Mouse (Mus musculus): ENCODE results near the gene Tmem9. TPM values are rescaled to one million over a fixed set of nuclear protein-coding genes. Genes with fewer than 3 reads are reported as not detected.

The Tmem9 gene
- 127 TPM for polyA plus RNA-seq (2012; fragmentation: generic; extraction: Trizol)

DNA sequence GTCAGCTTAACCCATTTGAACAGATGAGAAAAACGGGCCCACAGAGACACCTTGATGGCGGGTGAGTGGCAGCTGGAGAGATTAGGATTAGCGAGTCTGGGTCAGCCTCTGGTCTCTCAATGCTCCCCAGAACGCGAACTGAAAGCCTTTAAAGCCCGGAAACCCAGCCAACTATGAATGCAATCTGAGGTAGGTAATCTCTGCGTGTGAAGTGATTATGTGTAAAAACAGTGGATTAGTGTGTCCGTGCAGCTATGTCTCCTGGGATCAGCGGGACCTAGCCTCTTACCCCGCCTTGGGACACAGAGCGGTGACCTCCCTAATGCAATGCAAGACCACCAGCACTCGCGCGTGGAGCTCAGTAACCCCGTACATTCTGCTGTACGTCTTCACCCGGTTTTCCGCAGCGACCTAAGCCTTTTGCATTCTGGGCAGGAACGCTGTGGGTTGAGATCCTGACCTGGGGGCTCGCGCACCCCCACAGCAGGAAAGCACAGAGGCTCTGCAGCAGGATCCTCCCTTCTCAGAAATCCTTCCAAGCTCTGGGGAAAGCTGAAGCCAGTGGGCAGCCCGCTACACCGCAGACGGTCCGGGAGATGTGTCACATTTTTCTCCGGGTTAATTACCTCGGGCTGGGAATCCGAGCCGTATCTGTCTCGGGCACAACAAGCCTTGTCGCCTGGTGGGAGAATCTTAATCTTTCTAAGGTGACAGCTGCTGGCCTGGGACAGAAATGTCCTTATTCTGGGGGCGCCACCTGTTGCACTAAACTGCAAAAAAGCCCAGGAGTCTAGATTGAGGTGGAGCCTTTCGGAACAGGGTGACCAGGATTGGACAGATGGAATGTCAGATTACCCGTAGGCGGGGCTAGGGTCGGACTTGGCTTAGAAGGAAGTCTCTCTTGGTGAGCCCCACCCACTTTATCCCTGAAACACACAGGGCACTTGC is at the start of gene Tmem9:
Tmem9 (plus strand) TSS at position 940 of the 948 bp plus-strand sequence.
- Histone ChIP-seq H3K4me2 (ENCODE audit: low read depth) (peak within 1 kb of the TSS; percentile 74), H3ac (ENCODE audit: control insufficient read depth, insufficient read length) (no peak within 1 kb of the TSS), H3K4me3 (peak within 1 kb of the TSS; percentile 26), H3K27me3 (ENCODE audit: control insufficient read depth, insufficient read depth, insufficient read length) (no peaks in the 10 kb centered on the region), H3K36me3 (ENCODE audit: control insufficient read depth, insufficient read depth) (no peaks in the 10 kb centered on the region), H3K79me2 (ENCODE audit: control insufficient read depth, insufficient read depth) (no peaks in the 10 kb centered on the region)
- TF ChIP-seq TCF3 (IDR thresholded peaks at IDR 0.05; ENCODE audit: insufficient read length, low read depth) (no peak), POLR2A (IDR thresholded peaks at IDR 0.05; ENCODE audit: insufficient read length, low read depth) (no peak), SRF (IDR thresholded peaks at IDR 0.05; ENCODE audit: control insufficient read depth, insufficient read length, low read depth) (peak; percentile 68), USF1 (IDR thresholded peaks at IDR 0.05; ENCODE audit: low read depth) (no peak), MYOG (IDR thresholded peaks at IDR 0.05; ENCODE audit: control insufficient read depth in 1 of 3, insufficient read depth in 1 of 3, insufficient read length in 2 of 3, low read depth in 2 of 3) (peak in 2 of 3 experiments; percentile 73 to 85), E2F4 (IDR thresholded peaks at IDR 0.05; ENCODE audit: insufficient read depth) (no peak), CEBPB (IDR thresholded peaks at IDR 0.05; ENCODE audit: insufficient read depth, poor library complexity, severe bottlenecking) (no peak), POLR2AphosphoS2 (IDR thresholded peaks at IDR 0.05; ENCODE audit: insufficient read length, low read depth) (no peak), MYOD1 (IDR thresholded peaks at IDR 0.05; ENCODE audit: control insufficient read depth in 1 of 3, insufficient read length in 2 of 3, low read depth in 2 of 3) (peak; percentile 74 to 89 (median 79)), MAX (IDR thresholded peaks at IDR 0.05; ENCODE audit: low read depth) (no peak), TCF12 (IDR thresholded peaks at IDR 0.05; ENCODE audit: insufficient read depth, poor library complexity, severe bottlenecking) (peak; percentile 82)

DNA sequence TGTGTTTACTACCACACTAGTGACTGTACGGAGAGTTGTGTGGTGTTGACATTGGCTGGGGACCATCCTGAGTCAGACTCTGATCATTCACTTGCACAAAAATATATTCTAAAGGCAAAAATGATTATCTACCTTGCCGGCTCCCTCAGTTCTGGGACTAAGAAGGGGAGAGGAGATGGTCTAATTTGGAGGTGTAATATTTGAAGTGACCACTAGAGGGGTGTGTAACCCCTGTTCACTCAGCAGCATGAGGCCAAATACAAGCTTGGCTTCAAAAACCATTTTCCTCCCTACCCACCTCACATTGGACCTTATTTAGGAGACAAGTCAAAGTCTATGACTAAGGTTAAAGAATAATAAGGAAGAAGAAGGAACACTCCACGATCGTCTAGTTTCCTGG is 49.5 kb upstream of the Tmem9 start:
- Histone ChIP-seq H3K4me3 (no peak overlapping the region), H3K27me3 (ENCODE audit: control insufficient read depth, insufficient read depth, insufficient read length) (peaks cover 39% of the 10 kb centered on the region), H3K79me2 (ENCODE audit: control insufficient read depth, insufficient read depth) (no peaks in the 10 kb centered on the region), H3K4me2 (ENCODE audit: low read depth) (no peak overlapping the region), H3ac (ENCODE audit: control insufficient read depth, insufficient read length) (no peak overlapping the region), H3K36me3 (ENCODE audit: control insufficient read depth, insufficient read depth) (no peaks in the 10 kb centered on the region)
- TF ChIP-seq TCF12 (IDR thresholded peaks at IDR 0.05; ENCODE audit: insufficient read depth, poor library complexity, severe bottlenecking), result no peak
- TF ChIP-seq MAX (IDR thresholded peaks at IDR 0.05; ENCODE audit: low read depth), result no peak
- TF ChIP-seq POLR2A (IDR thresholded peaks at IDR 0.05; ENCODE audit: insufficient read length, low read depth), result no peak
- TF ChIP-seq REST (IDR thresholded peaks at IDR 0.05; ENCODE audit: insufficient read depth, insufficient read length), result no peak
- TF ChIP-seq TCF3 (IDR thresholded peaks at IDR 0.05; ENCODE audit: insufficient read length, low read depth), result no peak
- no peak for TF ChIP-seq POLR2AphosphoS2 (IDR thresholded peaks at IDR 0.05; ENCODE audit: insufficient read length, low read depth)
- no peak for TF ChIP-seq CEBPB (IDR thresholded peaks at IDR 0.05; ENCODE audit: insufficient read depth, poor library complexity, severe bottlenecking)
- no peak for TF ChIP-seq MYOG (IDR thresholded peaks at IDR 0.05; ENCODE audit: control insufficient read depth in 1 of 3, insufficient read depth in 1 of 3, insufficient read length in 2 of 3, low read depth in 2 of 3)
- no peak for TF ChIP-seq E2F4 (IDR thresholded peaks at IDR 0.05; ENCODE audit: insufficient read depth)
- TF ChIP-seq MYOD1 (IDR thresholded peaks at IDR 0.05; ENCODE audit: control insufficient read depth in 1 of 3, insufficient read length in 2 of 3, low read depth in 2 of 3), result no peak
- no peak for TF ChIP-seq SRF (IDR thresholded peaks at IDR 0.05; ENCODE audit: control insufficient read depth, insufficient read length, low read depth)
- TF ChIP-seq USF1 (IDR thresholded peaks at IDR 0.05; ENCODE audit: low read depth), result no peak

DNA sequence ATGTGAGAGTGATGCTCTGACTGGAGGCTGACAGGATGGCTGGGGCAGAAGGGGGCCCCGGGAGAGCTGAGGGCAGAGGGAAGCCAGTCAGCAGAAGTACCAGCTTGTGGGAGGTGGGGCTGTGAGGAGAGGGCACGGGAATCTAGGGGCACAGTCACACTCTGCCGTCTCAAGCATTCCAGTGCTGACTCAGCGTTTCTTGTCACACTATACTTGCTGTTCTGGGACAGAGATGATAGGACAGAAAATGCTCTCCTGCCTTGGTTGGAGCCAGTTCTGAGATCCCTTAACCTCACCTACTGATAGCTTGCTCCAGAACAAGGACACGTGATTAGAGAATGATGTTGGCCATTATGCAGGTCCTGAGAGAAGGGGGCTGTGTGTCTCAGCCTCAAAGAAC is 44.8 kb upstream of the Tmem9 start:
- Histone ChIP-seq H3K4me2 (ENCODE audit: low read depth) (no peak overlapping the region), H3K79me2 (ENCODE audit: control insufficient read depth, insufficient read depth) (no peaks in the 10 kb centered on the region), H3K27me3 (ENCODE audit: control insufficient read depth, insufficient read depth, insufficient read length) (peaks cover 25% of the 10 kb centered on the region), H3K4me3 (no peak overlapping the region), H3K36me3 (ENCODE audit: control insufficient read depth, insufficient read depth) (no peaks in the 10 kb centered on the region), H3ac (ENCODE audit: control insufficient read depth, insufficient read length) (no peak overlapping the region)
- TF ChIP-seq CEBPB (IDR thresholded peaks at IDR 0.05; ENCODE audit: insufficient read depth, poor library complexity, severe bottlenecking) (no peak), MAX (IDR thresholded peaks at IDR 0.05; ENCODE audit: low read depth) (no peak)

DNA sequence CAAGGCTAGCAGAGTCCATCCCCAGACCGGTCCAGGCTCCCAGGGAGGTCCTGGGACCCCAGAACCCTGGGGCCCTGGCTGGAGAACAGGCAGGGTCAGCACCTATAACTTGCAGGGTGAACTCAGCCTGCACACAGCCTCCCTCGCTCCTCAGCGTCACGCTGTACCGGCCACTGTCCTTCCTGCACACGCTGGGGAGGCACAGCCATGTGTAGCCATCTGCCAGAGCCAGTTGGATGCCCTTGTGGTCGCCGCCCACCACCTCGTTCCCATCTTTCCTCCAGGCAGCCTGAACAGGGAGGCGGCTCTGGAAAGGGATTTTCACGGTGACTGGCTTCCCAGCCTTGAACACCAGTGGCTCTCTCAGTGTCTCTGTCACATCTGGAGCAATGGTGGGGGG is 43.4 kb upstream of the Tmem9 start:
- Histone ChIP-seq H3K4me3 (no peak overlapping the region), H3K36me3 (ENCODE audit: control insufficient read depth, insufficient read depth) (no peaks in the 10 kb centered on the region), H3ac (ENCODE audit: control insufficient read depth, insufficient read length) (no peak overlapping the region), H3K79me2 (ENCODE audit: control insufficient read depth, insufficient read depth) (no peaks in the 10 kb centered on the region), H3K4me2 (ENCODE audit: low read depth) (no peak overlapping the region), H3K27me3 (ENCODE audit: control insufficient read depth, insufficient read depth, insufficient read length) (peaks cover 25% of the 10 kb centered on the region)
- no peak for TF ChIP-seq CEBPB (IDR thresholded peaks at IDR 0.05; ENCODE audit: insufficient read depth, poor library complexity, severe bottlenecking)
- TF ChIP-seq MYOD1 (IDR thresholded peaks at IDR 0.05; ENCODE audit: control insufficient read depth in 1 of 3, insufficient read length in 2 of 3, low read depth in 2 of 3), result peak in 1 of 3 experiments; percentile 51
- TF ChIP-seq REST (IDR thresholded peaks at IDR 0.05; ENCODE audit: insufficient read depth, insufficient read length), result no peak
- no peak for TF ChIP-seq TCF3 (IDR thresholded peaks at IDR 0.05; ENCODE audit: insufficient read length, low read depth)
- no peak for TF ChIP-seq E2F4 (IDR thresholded peaks at IDR 0.05; ENCODE audit: insufficient read depth)
- peak in 1 of 3 experiments; percentile 9 for TF ChIP-seq MYOG (IDR thresholded peaks at IDR 0.05; ENCODE audit: control insufficient read depth in 1 of 3, insufficient read depth in 1 of 3, insufficient read length in 2 of 3, low read depth in 2 of 3)
- no peak for TF ChIP-seq POLR2A (IDR thresholded peaks at IDR 0.05; ENCODE audit: insufficient read length, low read depth)
- no peak for TF ChIP-seq MAX (IDR thresholded peaks at IDR 0.05; ENCODE audit: low read depth)
- no peak for TF ChIP-seq TCF12 (IDR thresholded peaks at IDR 0.05; ENCODE audit: insufficient read depth, poor library complexity, severe bottlenecking)
- no peak for TF ChIP-seq SRF (IDR thresholded peaks at IDR 0.05; ENCODE audit: control insufficient read depth, insufficient read length, low read depth)
- TF ChIP-seq POLR2AphosphoS2 (IDR thresholded peaks at IDR 0.05; ENCODE audit: insufficient read length, low read depth), result no peak
- no peak for TF ChIP-seq USF1 (IDR thresholded peaks at IDR 0.05; ENCODE audit: low read depth)

All from myocyte (in vitro differentiated cells).